Mouse (Mus musculus) E14TG2a.4 (cell line): ENCODE measurements around the gene 0610009B22Rik.
"Not testable (repeated sequence)": the region's sequence is repeated elsewhere in the genome, so short reads cannot be mapped to it uniquely, and the experiment has no call there.

Experiments used
- H3K27me3 ChIP-seq: 2 replicates; pipeline ENCODE4 v1.6.1; 2014; ENCODE audit warnings: low read length, control low read depth; ENCODE audit not compliant: insufficient read depth
- H3K36me3 ChIP-seq: 2 replicates; pipeline ENCODE4 v1.6.1; 2014; ENCODE audit warnings: low read length, control low read depth; ENCODE audit not compliant: insufficient read depth
- H3K4me1 ChIP-seq: replicated peaks from 2 replicates; pipeline ENCODE4 v1.6.1; 2014; ENCODE audit warnings: low read depth, low read length, control low read depth
- H3K4me3 ChIP-seq: replicated peaks from 2 replicates; pipeline ENCODE4 v1.5.1; 2014; ENCODE audit warnings: mild to moderate bottlenecking, low read length
- H3K9me3 ChIP-seq: 2 replicates; pipeline ENCODE4 v1.6.1; 2014; ENCODE audit warnings: low read length, control low read depth
- CTCF ChIP-seq: conservative IDR thresholded peaks from 2 replicates; pipeline ENCODE4 v1.5.1; 2014; ENCODE audit warnings: low read length
- NANOG ChIP-seq: IDR thresholded peaks from 2 replicates; pipeline ENCODE4 v1.6.1; 2014; ENCODE audit warnings: borderline replicate concordance, low read length, mixed read lengths
- POU5F1 ChIP-seq: IDR thresholded peaks from 2 replicates; pipeline ENCODE4 v1.6.1; 2014; ENCODE audit warnings: low read length, borderline replicate concordance

The 0610009B22Rik gene

DNA sequence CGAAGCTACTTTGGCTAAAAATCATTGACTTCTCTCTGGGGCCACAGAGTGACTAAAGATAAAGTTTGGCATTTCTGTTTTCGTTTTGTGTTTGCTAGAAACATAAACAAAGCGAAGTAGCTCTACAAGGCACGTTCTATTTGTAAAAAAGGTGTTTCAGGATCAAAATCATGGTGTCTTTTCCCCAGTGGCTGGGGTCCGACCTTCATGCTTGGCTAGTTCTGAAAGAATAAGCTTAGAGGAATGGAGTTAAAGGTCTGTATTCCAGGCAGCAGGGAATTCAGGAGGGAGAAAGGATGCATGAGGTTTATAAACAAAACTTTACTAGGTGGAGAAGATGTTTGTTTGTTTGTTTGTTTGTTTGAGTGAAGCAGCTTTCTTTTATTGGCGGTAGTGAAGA is 669 bp upstream of the 0610009B22Rik start:
- H3K4me3 ChIP-seq: peak overlapping the region; percentile 96
- TF ChIP-seq CTCF (no peak), POU5F1 (no peak), NANOG (no peak)
- H3K4me1 ChIP-seq: peaks cover 25% of the 10 kb centered on the region
- peaks cover 22% of the 10 kb centered on the region for H3K36me3 ChIP-seq
- H3K9me3 ChIP-seq: no peaks in the 10 kb centered on the region
- H3K27me3 ChIP-seq: no peaks in the 10 kb centered on the region

- peaks cover 22% of the 10 kb centered on the region for H3K36me3 ChIP-seq
- H3K9me3 ChIP-seq: no peaks in the 10 kb centered on the region
- H3K4me1 ChIP-seq: peaks cover 36% of the 10 kb centered on the region
- 0 out of 2 replicates have a peak overlapping the region, but pooled peaks have one; percentile 23 for H3K4me3 ChIP-seq
- no peaks in the 10 kb centered on the region for H3K27me3 ChIP-seq
- no peak for TF ChIP-seq POU5F1
Measured at GRCm38 (mm10) chr11:51681976-51682374, 6.7 kb downstream of the 0610009B22Rik start.

DNA sequence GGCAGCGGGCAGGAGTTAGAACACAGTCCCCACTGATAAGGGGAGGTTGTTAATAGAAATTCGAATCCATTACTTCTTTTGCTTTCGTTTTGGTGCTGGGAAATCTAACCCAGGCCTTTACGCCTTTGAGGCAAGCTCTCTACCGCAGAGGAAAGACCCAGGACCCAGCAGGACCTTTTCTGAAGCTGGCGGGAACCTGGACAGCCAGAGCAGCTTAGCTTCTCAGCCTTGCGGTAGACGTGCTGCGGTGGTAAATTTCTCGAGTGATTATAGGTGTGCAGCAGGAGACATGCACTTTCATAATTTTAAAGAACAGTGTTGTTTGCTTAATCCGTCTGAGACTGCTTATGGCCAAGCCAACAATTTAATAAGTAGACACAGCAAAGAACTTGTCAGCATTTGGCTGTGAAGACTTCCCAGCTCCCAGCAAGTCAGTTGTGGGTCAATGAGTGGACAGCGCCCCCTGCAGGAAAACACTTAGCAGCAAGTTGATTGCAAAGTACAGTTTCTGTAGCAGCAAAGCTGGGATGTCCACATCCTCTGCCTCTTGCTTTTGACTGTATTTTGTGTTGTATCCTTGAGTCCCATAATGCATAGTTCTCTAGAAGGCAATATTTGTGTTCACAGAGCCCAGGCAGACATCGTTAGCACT is 7.2 kb downstream of the 0610009B22Rik start:
- 0 out of 2 replicates have a peak overlapping the region, but pooled peaks have one; percentile 23 for H3K4me3 ChIP-seq
- H3K4me1 ChIP-seq: peaks cover 31% of the 10 kb centered on the region
- peaks cover 22% of the 10 kb centered on the region for H3K36me3 ChIP-seq
- no peak for TF ChIP-seq NANOG
- no peak for TF ChIP-seq POU5F1
- TF ChIP-seq CTCF: peak; percentile 80
- H3K27me3 ChIP-seq: no peaks in the 10 kb centered on the region
- no peaks in the 10 kb centered on the region for H3K9me3 ChIP-seq

GRCm38 (mm10) chr11:51679466-51679865 is 9.2 kb downstream of the 0610009B22Rik start:
- Histone ChIP-seq H3K4me1 (peaks cover 30% of the 10 kb centered on the region), H3K27me3 (no peaks in the 10 kb centered on the region), H3K36me3 (peaks cover 5% of the 10 kb centered on the region), H3K9me3 (no peaks in the 10 kb centered on the region), H3K4me3 (no peak overlapping the region)
- no peak for TF ChIP-seq NANOG
- no peak for TF ChIP-seq CTCF
- TF ChIP-seq POU5F1: no peak

DNA sequence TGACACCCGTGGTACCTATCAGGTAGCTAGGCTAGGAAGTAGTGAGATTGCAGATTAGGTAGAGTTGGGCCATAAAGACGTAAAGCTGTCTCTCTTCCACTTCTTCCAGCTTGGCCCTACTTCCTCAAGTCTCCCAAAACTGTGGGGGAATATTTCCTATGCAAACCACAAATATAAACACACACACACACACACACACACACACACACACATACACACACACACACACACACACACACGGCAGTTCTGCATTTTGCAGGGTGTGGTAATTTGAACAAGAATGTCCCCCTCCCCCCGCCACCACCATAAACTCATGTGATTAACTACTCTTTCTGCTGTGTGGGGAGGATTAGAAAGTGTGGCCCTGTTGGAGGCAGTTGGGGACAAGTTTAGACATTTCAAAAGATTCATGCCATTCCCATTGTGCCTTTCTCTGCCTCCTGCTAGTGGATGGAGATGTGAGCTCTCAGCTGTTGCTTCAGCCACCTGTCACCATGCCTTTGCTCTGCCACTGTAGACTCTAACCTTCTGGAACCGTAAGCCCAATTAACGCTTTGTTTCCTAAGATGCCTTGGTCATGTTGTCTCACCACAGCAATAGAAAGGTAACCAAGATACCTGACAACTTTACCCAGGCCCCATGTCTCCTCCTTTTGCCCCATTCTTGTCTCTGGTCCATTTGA is 10.8 kb downstream of the 0610009B22Rik start:
- Histone ChIP-seq H3K4me3 (no peak overlapping the region), H3K36me3 (no peaks in the 10 kb centered on the region)

DNA sequence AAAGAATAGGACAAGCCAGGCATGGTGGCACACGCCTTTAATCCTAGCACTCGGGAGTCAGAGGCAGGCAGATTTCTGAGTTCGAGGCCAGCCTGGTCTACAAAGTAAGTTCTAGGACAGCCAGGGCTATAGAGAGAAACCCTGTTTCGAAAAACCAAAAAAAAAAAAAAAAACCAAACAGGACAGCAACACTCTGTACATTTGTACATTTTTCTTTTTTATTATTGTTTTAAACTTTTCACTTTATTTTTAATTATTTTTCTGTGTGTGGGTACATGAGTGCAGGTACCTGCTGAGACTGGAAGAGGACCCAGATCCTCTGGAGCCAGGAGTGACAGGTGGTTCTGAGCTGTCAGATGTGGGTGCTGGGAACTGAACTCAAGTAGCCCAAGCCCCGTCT is 13.3 kb downstream of the 0610009B22Rik start:
- no peak for TF ChIP-seq POU5F1
- Histone ChIP-seq H3K36me3 (no peaks in the 10 kb centered on the region), H3K9me3 (peaks cover 16% of the 10 kb centered on the region), H3K4me3 (no peak overlapping the region), H3K4me1 (peaks cover 27% of the 10 kb centered on the region), H3K27me3 (no peaks in the 10 kb centered on the region)

More for the DNA sequence above, 10.8 kb downstream of the 0610009B22Rik start:
- Histone ChIP-seq H3K27me3 (no peaks in the 10 kb centered on the region), H3K4me1 (peaks cover 42% of the 10 kb centered on the region), H3K9me3 (no peaks in the 10 kb centered on the region)
- TF ChIP-seq POU5F1 (no peak), NANOG (no peak)

- Histone ChIP-seq H3K4me3 (no peak overlapping the region), H3K27me3 (no peaks in the 10 kb centered on the region), H3K9me3 (peaks cover 21% of the 10 kb centered on the region), H3K36me3 (no peaks in the 10 kb centered on the region), H3K4me1 (peaks cover 19% of the 10 kb centered on the region)
- TF ChIP-seq CTCF (no peak), POU5F1 (no peak), NANOG (no peak)
Measured at GRCm38 (mm10) chr11:51673291-51673690, 15.4 kb downstream of the 0610009B22Rik start.

GRCm38 (mm10) chr11:51671376-51671775 is 17.3 kb downstream of the 0610009B22Rik start:
- peaks cover 13% of the 10 kb centered on the region for H3K4me1 ChIP-seq
- TF ChIP-seq POU5F1 (no peak), NANOG (no peak), CTCF (no peak)
- peaks cover 24% of the 10 kb centered on the region for H3K9me3 ChIP-seq
- H3K4me3 ChIP-seq: no peak overlapping the region
- H3K36me3 ChIP-seq: no peaks in the 10 kb centered on the region
- H3K27me3 ChIP-seq: no peaks in the 10 kb centered on the region

DNA sequence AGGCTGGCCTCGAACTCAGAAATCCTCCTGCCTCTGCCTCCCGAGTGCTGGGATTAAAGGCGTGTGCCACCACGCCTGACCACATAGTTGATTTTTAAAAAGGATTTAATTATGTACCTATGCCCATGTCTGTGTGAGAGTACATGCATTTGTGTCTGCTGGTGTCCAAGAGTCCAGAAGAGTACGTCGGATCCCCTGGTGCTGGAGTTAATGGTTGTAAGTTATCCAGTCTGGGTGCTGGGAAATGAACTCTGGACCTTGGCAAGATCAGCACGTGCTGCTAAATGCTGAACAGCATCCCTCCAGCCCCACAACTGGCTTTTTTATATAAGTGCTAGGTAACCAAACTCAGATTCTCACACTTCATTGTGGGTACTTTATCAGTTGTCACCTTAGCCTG is 17.8 kb downstream of the 0610009B22Rik start:
- peaks cover 24% of the 10 kb centered on the region for H3K9me3 ChIP-seq
- no peak for TF ChIP-seq NANOG
- no peak for TF ChIP-seq CTCF
- no peak for TF ChIP-seq POU5F1
- H3K4me1 ChIP-seq: peaks cover 13% of the 10 kb centered on the region
- H3K27me3 ChIP-seq: no peaks in the 10 kb centered on the region
- no peaks in the 10 kb centered on the region for H3K36me3 ChIP-seq
- no peak overlapping the region for H3K4me3 ChIP-seq

DNA sequence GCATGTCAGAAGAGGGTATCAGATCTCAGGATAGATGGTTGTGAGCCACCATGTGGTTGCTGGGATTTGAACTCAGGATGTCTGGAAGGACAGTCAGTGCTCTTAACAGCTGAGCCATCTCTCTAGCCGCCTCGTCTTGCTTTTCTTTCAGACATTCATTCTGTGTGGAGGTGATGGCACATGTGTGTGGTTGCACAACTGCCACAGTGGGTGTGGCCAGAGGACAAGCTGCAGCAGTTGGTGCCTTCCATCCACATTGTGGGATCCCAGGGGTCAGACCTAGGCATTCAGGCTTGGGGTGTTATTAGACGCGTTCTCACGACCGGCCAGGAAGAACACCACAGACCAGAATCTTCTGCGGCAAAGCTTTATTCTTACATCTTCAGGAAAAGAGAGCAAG is 23.9 kb downstream of the 0610009B22Rik start:
- Histone ChIP-seq H3K9me3 (peaks cover 24% of the 10 kb centered on the region), H3K4me1 (peaks cover 26% of the 10 kb centered on the region)
- H3K27me3 ChIP-seq, H3K4me3 ChIP-seq, H3K36me3 ChIP-seq: not testable (repeated sequence)
